Mouse (Mus musculus) stomach, embryonic 16.5 days (tissue): Measurements from ENCODE around the gene Tmem45b. TPM values are rescaled to one million over a fixed set of nuclear protein-coding genes. Genes with fewer than 3 reads are reported as not detected.

ENCODE experiments used
- ATAC-seq: fragments of 200-750 bp; cut with Nextera tagmentation; 2 replicates; pipeline ENCODE4 v1.8.0; 2017; ENCODE audit warnings: moderate number of reproducible peaks, moderate TSS enrichment; ENCODE audit not compliant: insufficient read depth, low FRiP score
- H3K27ac ChIP-seq: fragments of 300-500 bp; sonication (generic); 2 replicates; pipeline ENCODE4 v1.5.1; 2014; ENCODE audit warnings: low read length
- H3K27me3 ChIP-seq: fragments of 300-500 bp; sonication (generic); 2 replicates; pipeline ENCODE4 v1.6.1; 2014; ENCODE audit warnings: low read length, control low read depth, mixed read lengths; ENCODE audit not compliant: control insufficient read depth, insufficient read depth
- H3K36me3 ChIP-seq: fragments of 300-500 bp; sonication (generic); 2 replicates; pipeline ENCODE4 v1.6.1; 2014; ENCODE audit warnings: low read length; ENCODE audit not compliant: control insufficient read depth, insufficient read depth
- H3K4me1 ChIP-seq: fragments of 300-500 bp; sonication (generic); 2 replicates; pipeline ENCODE4 v1.6.1; 2014; ENCODE audit warnings: low read length, control low read depth, mixed read lengths; ENCODE audit not compliant: control insufficient read depth, insufficient read depth
- H3K4me2 ChIP-seq: fragments of 300-500 bp; sonication (generic); 2 replicates; pipeline ENCODE4 v1.6.1; 2014; ENCODE audit warnings: low read depth, low read length, mixed read lengths
- H3K4me3 ChIP-seq: fragments of 300-500 bp; sonication (generic); replicated peaks from 2 replicates; pipeline ENCODE4 v1.5.1; 2014; ENCODE audit warnings: mild to moderate bottlenecking, low read length
- H3K9ac ChIP-seq: fragments of 300-500 bp; sonication (generic); 2 replicates; pipeline ENCODE4 v1.6.1; 2014; ENCODE audit warnings: low read length
- H3K9me3 ChIP-seq: fragments of 300-500 bp; sonication (generic); replicated peaks from 2 replicates; pipeline ENCODE4 v1.6.1; 2016; ENCODE audit warnings: low read length, control low read depth; ENCODE audit not compliant: control insufficient read depth
- WGBS: fragments of 180-500 bp; shearing (Covaris S2); extraction: QIAGEN DNeasy Blood & Tissue Kit; methylation state at CpG from one replicate; pipeline ENCODE4 v1.1.7; 2014; 5-methylcytosine and 5-hydroxymethylcytosine counted together
- polyA plus RNA-seq: library from polyadenylated mRNA; unstranded; fragments of >200 nt; fragmentation: Nextera tagmentation; extraction: Ambion mirVana; gene quantifications from 2 replicates; pipeline ENCODE4 v1.2.1, GENCODE M21; 2015

The Tmem45b gene
- polyA plus RNA-seq, 1 experiment from 2014 or later: 31.9 TPM

- Histone ChIP-seq H3K4me2 (no peak overlapping the region), H3K27me3 (no peaks in the 10 kb centered on the region), H3K36me3 (no peaks in the 10 kb centered on the region), H3K4me3 (no peak overlapping the region), H3K4me1 (no peaks in the 10 kb centered on the region), H3K9ac (no peak overlapping the region), H3K9me3 (no peaks in the 10 kb centered on the region), H3K27ac (no peak overlapping the region)
- WGBS: 88% methylated on average over 5 of the region's 5 CpGs
- no peak for ATAC-seq
Measured at GRCm38 (mm10) chr9:31440366-31440765, 23.9 kb downstream of the Tmem45b start.

GRCm38 (mm10) chr9:31439341-31439740 lies 24.9 kb downstream of the Tmem45b start:
- 83% methylated on average over 6 of the region's 6 CpGs for WGBS
- H3K4me2 ChIP-seq: no peak overlapping the region
- no peaks in the 10 kb centered on the region for H3K9me3 ChIP-seq
- H3K4me3 ChIP-seq: no peak overlapping the region
- H3K27ac ChIP-seq: no peak overlapping the region
- no peaks in the 10 kb centered on the region for H3K27me3 ChIP-seq
- H3K36me3 ChIP-seq: no peaks in the 10 kb centered on the region
- no peaks in the 10 kb centered on the region for H3K4me1 ChIP-seq
- no peak overlapping the region for H3K9ac ChIP-seq
- no peak for ATAC-seq

- WGBS: 67% methylated on average over 5 of the region's 5 CpGs
- Histone ChIP-seq H3K4me1 (no peaks in the 10 kb centered on the region), H3K27me3 (no peaks in the 10 kb centered on the region), H3K36me3 (no peaks in the 10 kb centered on the region), H3K4me3 (no peak overlapping the region), H3K9ac (no peak overlapping the region), H3K27ac (no peak overlapping the region), H3K9me3 (no peaks in the 10 kb centered on the region), H3K4me2 (no peak overlapping the region)
- no peak for ATAC-seq
Measured at GRCm38 (mm10) chr9:31438834-31439233, 25.4 kb downstream of the Tmem45b start.

GRCm38 (mm10) chr9:31437861-31438260 lies 26.4 kb downstream of the Tmem45b start:
- Histone ChIP-seq H3K36me3 (no peaks in the 10 kb centered on the region), H3K4me2 (no peak overlapping the region), H3K9me3 (no peaks in the 10 kb centered on the region), H3K27me3 (no peaks in the 10 kb centered on the region), H3K9ac (no peak overlapping the region), H3K27ac (no peak overlapping the region), H3K4me3 (no peak overlapping the region), H3K4me1 (no peaks in the 10 kb centered on the region)
- WGBS: 63% methylated on average over 7 of the region's 7 CpGs
- peak; percentile 94 for ATAC-seq

- Histone ChIP-seq H3K4me2 (no peak overlapping the region), H3K4me1 (no peaks in the 10 kb centered on the region), H3K27me3 (no peaks in the 10 kb centered on the region), H3K4me3 (no peak overlapping the region), H3K27ac (no peak overlapping the region), H3K9ac (no peak overlapping the region), H3K36me3 (no peaks in the 10 kb centered on the region), H3K9me3 (no peaks in the 10 kb centered on the region)
- no peak for ATAC-seq
- 88% methylated on average over 8 of the region's 8 CpGs for WGBS
Measured at GRCm38 (mm10) chr9:31435415-31435814, 28.8 kb downstream of the Tmem45b start.

GRCm38 (mm10) chr9:31433431-31433830 lies 30.8 kb downstream of the Tmem45b start:
- WGBS: 81% methylated on average over 3 of the region's 3 CpGs
- ATAC-seq: no peak
- Histone ChIP-seq H3K27me3 (no peaks in the 10 kb centered on the region), H3K4me2 (no peak overlapping the region), H3K9me3 (no peaks in the 10 kb centered on the region), H3K27ac (no peak overlapping the region), H3K4me3 (no peak overlapping the region), H3K9ac (no peak overlapping the region), H3K4me1 (no peaks in the 10 kb centered on the region), H3K36me3 (no peaks in the 10 kb centered on the region)

- Histone ChIP-seq H3K4me3 (no peak overlapping the region), H3K4me1 (no peaks in the 10 kb centered on the region), H3K27me3 (no peaks in the 10 kb centered on the region), H3K9me3 (no peaks in the 10 kb centered on the region), H3K4me2 (no peak overlapping the region), H3K27ac (no peak overlapping the region), H3K36me3 (no peaks in the 10 kb centered on the region), H3K9ac (no peak overlapping the region)
- 72% methylated on average over 7 of the region's 7 CpGs for WGBS
- ATAC-seq: no peak
Measured at GRCm38 (mm10) chr9:31432336-31432975, 31.8 kb downstream of the Tmem45b start.

GRCm38 (mm10) chr9:31431751-31432150 lies 32.5 kb downstream of the Tmem45b start:
- H3K27me3 ChIP-seq: no peaks in the 10 kb centered on the region
- H3K36me3 ChIP-seq: no peaks in the 10 kb centered on the region
- ATAC-seq: no peak
- H3K4me2 ChIP-seq: no peak overlapping the region
- no peak overlapping the region for H3K27ac ChIP-seq
- no peaks in the 10 kb centered on the region for H3K9me3 ChIP-seq
- H3K4me1 ChIP-seq: no peaks in the 10 kb centered on the region
- H3K4me3 ChIP-seq: no peak overlapping the region
- no peak overlapping the region for H3K9ac ChIP-seq
- 73% methylated on average over 5 of the region's 5 CpGs for WGBS

GRCm38 (mm10) chr9:31430011-31430410 lies 34.3 kb downstream of the Tmem45b start:
- Histone ChIP-seq H3K4me3 (no peak overlapping the region), H3K9ac (no peak overlapping the region), H3K27me3 (no peaks in the 10 kb centered on the region), H3K27ac (no peak overlapping the region), H3K9me3 (no peaks in the 10 kb centered on the region), H3K4me2 (no peak overlapping the region), H3K4me1 (no peaks in the 10 kb centered on the region), H3K36me3 (no peaks in the 10 kb centered on the region)
- WGBS: 70% methylated on average over 9 of the region's 9 CpGs
- ATAC-seq: no peak
